ENCODE assay signal across 13 mouse cellular contexts in genomic region chr8:95901864-95902263, GRCm38 (mm10). TPM values are rescaled to one million over a fixed set of nuclear protein-coding genes. Genes with fewer than 3 reads are reported as not detected.
DNase-seq lines count a peak whose midpoint lies in the region; ATAC-seq lines count a peak whose summit lies in the region.
"Had no signal": no experiment of that assay in that cellular context is flagged by ENCODE, and none has a peak within 500 bp of the region (broad histone marks: within the 10 kb centered on the region; RNA-seq: fewer than 3 reads in every experiment).

No protein-coding gene starts in this region.

- no peaks in the 10 kb centered on the region for H3K36me3 ChIP-seq in liver, embryonic 11.5 days (ENCODE audit: control insufficient read depth, insufficient read depth, low read length)
- H3K36me3 ChIP-seq: embryonic facial prominence, embryonic 15.5 days; hindbrain, embryonic 13.5 days; neural tube, embryonic 13.5 days had no signal

- H3K27me3 ChIP-seq in liver, embryonic 11.5 days (replicated peaks; ENCODE audit: control insufficient read depth, insufficient read depth, low read length) = no peaks in the 10 kb centered on the region
- H3K27me3 ChIP-seq: embryonic facial prominence, embryonic 15.5 days; hindbrain, embryonic 13.5 days; neural tube, embryonic 13.5 days had no signal

- H3K9ac ChIP-seq in liver, embryonic 11.5 days (ENCODE audit: low read depth, low read length) = no peak overlapping the region
- H3K9ac ChIP-seq: embryonic facial prominence, embryonic 15.5 days; hindbrain, embryonic 13.5 days; neural tube, embryonic 13.5 days had no signal

- 42% methylated on average over 7 of the region's 7 CpGs for WGBS in liver, embryonic 11.5 days

- no peak overlapping the region for H3K4me3 ChIP-seq in liver, embryonic 11.5 days (ENCODE audit: low read depth, low read length)
- H3K4me3 ChIP-seq: embryonic facial prominence, embryonic 15.5 days; hindbrain, embryonic 13.5 days; neural tube, embryonic 13.5 days had no signal

- no peak overlapping the region for H3K4me2 ChIP-seq in liver, embryonic 11.5 days
- H3K4me2 ChIP-seq: embryonic facial prominence, embryonic 15.5 days; hindbrain, embryonic 13.5 days; neural tube, embryonic 13.5 days had no signal

- no peak overlapping the region for H3K27ac ChIP-seq in liver, embryonic 11.5 days (ENCODE audit: low read depth, low read length)
- H3K27ac ChIP-seq: embryonic facial prominence, embryonic 15.5 days; hindbrain, embryonic 13.5 days; neural tube, embryonic 13.5 days; stomach, postnatal 0 days had no signal

- ATAC-seq in liver, embryonic 11.5 days (replicated peaks; ENCODE audit: low FRiP score) = no peak
- peak; percentile 97 for ATAC-seq in megakaryocyte progenitor cell, adult 5-6 weeks (replicated peaks; ENCODE audit: poor library complexity)

- DNase-seq in liver (peak; percentile 23), R1 (ENCODE audit: low read depth, low spot score) (peak; percentile 76)
- DNase-seq in liver, embryonic 11.5 days (ENCODE audit: low spot score) = no peak
- peak; percentile 54 for DNase-seq in embryo, embryonic 11 days
- DNase-seq in urinary bladder, postnatal 14 days (ENCODE audit: low spot score) = no peak
- no peak for DNase-seq in cerebellum, adult 9-10 months
- no peak for DNase-seq in adrenal gland, postnatal 10 days
- DNase-seq: left cerebral cortex, postnatal 4 days had no signal

- H3K4me1 ChIP-seq in liver, embryonic 11.5 days (replicated peaks; ENCODE audit: control insufficient read depth, insufficient read depth, low read length) = no peaks in the 10 kb centered on the region
- H3K4me1 ChIP-seq: embryonic facial prominence, embryonic 15.5 days; neural tube, embryonic 13.5 days had no signal

- no peaks in the 10 kb centered on the region for H3K9me3 ChIP-seq in liver, embryonic 11.5 days (ENCODE audit: control insufficient read depth, low read length)
- H3K9me3 ChIP-seq: embryonic facial prominence, embryonic 15.5 days; hindbrain, embryonic 13.5 days; neural tube, embryonic 13.5 days had no signal

RNA-seq across cellular contexts. Expression of gene Got2, which starts 13.5 kb away (rescaled TPM):
- polyA plus RNA-seq in liver, embryonic 11.5 days (2014; fragmentation: Nextera tagmentation; extraction: Ambion mirVana) = 153 and 158 TPM in 2 replicates
- 138 and 157 TPM in 2 replicates for total RNA-seq in megakaryocyte progenitor cell, adult 5-6 weeks (2015)
- total RNA-seq in megakaryocyte progenitor cell, adult 5-6 weeks (2017) = 116 and 132 TPM in 2 replicates
- 100 to 1,000 TPM; 163 to 165 TPM for total RNA-seq in adrenal gland, postnatal 10 days (2021)

RNA-seq across cellular contexts. Expression of gene Slc38a7, which starts 48.5 kb away (rescaled TPM):
- polyA plus RNA-seq in liver, embryonic 11.5 days (2014; fragmentation: Nextera tagmentation; extraction: Ambion mirVana) = 13.8 and 14.8 TPM in 2 replicates
- total RNA-seq in megakaryocyte progenitor cell, adult 5-6 weeks (2015) = 6.4 and 6.8 TPM in 2 replicates
- total RNA-seq in megakaryocyte progenitor cell, adult 5-6 weeks (2017) = 4.2 and 5.1 TPM in 2 replicates
- total RNA-seq in adrenal gland, postnatal 10 days (2021) = 10 to 100 TPM; 12.9 to 15.5 TPM

Comparison
In these comparisons a context has a peak if more than half of its experiments do, and no peak if none do; other contexts are left out.
1. DNase-seq: peak in liver (single experiment), R1 (single experiment) and embryo, embryonic 11 days (single experiment); none in liver, embryonic 11.5 days (single experiment), urinary bladder, postnatal 14 days (single experiment), cerebellum, adult 9-10 months (single experiment) and adrenal gland, postnatal 10 days (single experiment).